Mouse (Mus musculus): ENCODE results near the gene Alad. TPM values are rescaled to one million over a fixed set of nuclear protein-coding genes. Genes with fewer than 3 reads are reported as not detected.
A peak's percentile ranks its signal among the peaks of the same experiment; 100 is the strongest.

Gene Alad
- polyA plus RNA-seq, 1 experiment from 2014 or later, result 90.8 TPM

GRCm38 (mm10) chr4:62501534-62501933 is 18.2 kb downstream of the Alad start:
- peak overlapping the region; percentile 70 for H3K4me2 ChIP-seq
- H3K27ac ChIP-seq (ENCODE audit: low read depth, low read length), result no peak overlapping the region
- DNase-seq (ENCODE audit: low spot score, missing footprints) (no peak), ATAC-seq (ENCODE audit: low FRiP score) (peak; percentile 31; the same call in 1 of the 2 replicates)
- peak overlapping the region; percentile 77 for H3K9ac ChIP-seq (ENCODE audit: low read length)
- 4% methylated on average over 7 of the region's 7 CpGs for WGBS
- peaks cover 4% of the 10 kb centered on the region; the same call in 1 of the 2 replicates for H3K4me1 ChIP-seq (ENCODE audit: control insufficient read depth, insufficient read depth, low read length)
- H3K4me3 ChIP-seq (ENCODE audit: low read depth, low read length), result peak overlapping the region; percentile 74
- H3K36me3 ChIP-seq (ENCODE audit: control insufficient read depth, insufficient read depth, low read length), result peaks cover 4% of the 10 kb centered on the region; the same call in 1 of the 2 replicates
- H3K27me3 ChIP-seq (ENCODE audit: control insufficient read depth, insufficient read depth, low read length), result no peaks in the 10 kb centered on the region
- H3K9me3 ChIP-seq (ENCODE audit: control insufficient read depth, low read length), result no peaks in the 10 kb centered on the region

- H3K36me3 ChIP-seq (ENCODE audit: control insufficient read depth, insufficient read depth, low read length), result peaks cover 4% of the 10 kb centered on the region; the same call in 1 of the 2 replicates
- H3K9me3 ChIP-seq (ENCODE audit: control insufficient read depth, low read length), result no peaks in the 10 kb centered on the region
- no peak overlapping the region for H3K4me3 ChIP-seq (ENCODE audit: low read depth, low read length)
- DNase-seq (ENCODE audit: low spot score, missing footprints) (no peak), ATAC-seq (ENCODE audit: low FRiP score) (no peak)
- no peak overlapping the region for H3K4me2 ChIP-seq
- peaks cover 4% of the 10 kb centered on the region; the same call in 1 of the 2 replicates for H3K4me1 ChIP-seq (ENCODE audit: control insufficient read depth, insufficient read depth, low read length)
- no peak overlapping the region for H3K27ac ChIP-seq (ENCODE audit: low read depth, low read length)
- H3K27me3 ChIP-seq (ENCODE audit: control insufficient read depth, insufficient read depth, low read length), result no peaks in the 10 kb centered on the region
- 87% methylated on average over 4 of the region's 4 CpGs for WGBS
- H3K9ac ChIP-seq (ENCODE audit: low read length), result no peak overlapping the region
These were observed 18.9 kb downstream of the Alad start for GRCm38 (mm10) chr4:62500799-62501198.

GRCm38 (mm10) chr4:62496815-62497214 is 22.9 kb downstream of the Alad start:
- no peak overlapping the region for H3K4me3 ChIP-seq (ENCODE audit: low read depth, low read length)
- 85% methylated on average over 8 of the region's 8 CpGs for WGBS
- no peak overlapping the region for H3K27ac ChIP-seq (ENCODE audit: low read depth, low read length)
- peaks cover 4% of the 10 kb centered on the region; the same call in 1 of the 2 replicates for H3K36me3 ChIP-seq (ENCODE audit: control insufficient read depth, insufficient read depth, low read length)
- H3K4me2 ChIP-seq, result no peak overlapping the region
- peaks cover 4% of the 10 kb centered on the region; the same call in 1 of the 2 replicates for H3K4me1 ChIP-seq (ENCODE audit: control insufficient read depth, insufficient read depth, low read length)
- no peaks in the 10 kb centered on the region for H3K9me3 ChIP-seq (ENCODE audit: control insufficient read depth, low read length)
- no peaks in the 10 kb centered on the region for H3K27me3 ChIP-seq (ENCODE audit: control insufficient read depth, insufficient read depth, low read length)
- no peak for DNase-seq (ENCODE audit: low spot score, missing footprints)
- H3K9ac ChIP-seq (ENCODE audit: low read length), result no peak overlapping the region
- ATAC-seq (ENCODE audit: low FRiP score), result no peak

- no peak for ATAC-seq (ENCODE audit: low FRiP score)
- WGBS, result 85% methylated on average over 8 of the region's 8 CpGs
- H3K36me3 ChIP-seq (ENCODE audit: control insufficient read depth, insufficient read depth, low read length), result peaks cover 4% of the 10 kb centered on the region; the same call in 1 of the 2 replicates
These were observed 23.8 kb downstream of the Alad start for GRCm38 (mm10) chr4:62495946-62496345.

GRCm38 (mm10) chr4:62494230-62494629 is 25.5 kb downstream of the Alad start:
- ATAC-seq (ENCODE audit: low FRiP score) (no peak), DNase-seq (ENCODE audit: low spot score, missing footprints) (no peak)
- Histone ChIP-seq H3K4me2 (no peak overlapping the region), H3K9ac (ENCODE audit: low read length) (no peak overlapping the region), H3K4me3 (ENCODE audit: low read depth, low read length) (no peak overlapping the region), H3K4me1 (ENCODE audit: control insufficient read depth, insufficient read depth, low read length) (no peaks in the 10 kb centered on the region), H3K9me3 (ENCODE audit: control insufficient read depth, low read length) (no peaks in the 10 kb centered on the region), H3K27ac (ENCODE audit: low read depth, low read length) (no peak overlapping the region), H3K27me3 (ENCODE audit: control insufficient read depth, insufficient read depth, low read length) (no peaks in the 10 kb centered on the region), H3K36me3 (ENCODE audit: control insufficient read depth, insufficient read depth, low read length) (no peaks in the 10 kb centered on the region)
- 73% methylated on average over 9 of the region's 9 CpGs for WGBS

More at GRCm38 (mm10) chr4:62495946-62496345, 23.8 kb downstream of the Alad start:
- Histone ChIP-seq H3K4me2 (no peak overlapping the region), H3K27me3 (ENCODE audit: control insufficient read depth, insufficient read depth, low read length) (no peaks in the 10 kb centered on the region), H3K27ac (ENCODE audit: low read depth, low read length) (no peak overlapping the region), H3K4me1 (ENCODE audit: control insufficient read depth, insufficient read depth, low read length) (no peaks in the 10 kb centered on the region), H3K4me3 (ENCODE audit: low read depth, low read length) (no peak overlapping the region), H3K9me3 (ENCODE audit: control insufficient read depth, low read length) (no peaks in the 10 kb centered on the region), H3K9ac (ENCODE audit: low read length) (no peak overlapping the region)
- DNase-seq (ENCODE audit: low spot score, missing footprints), result no peak

GRCm38 (mm10) chr4:62492682-62493081 is 27.0 kb downstream of the Alad start:
- ATAC-seq (ENCODE audit: low FRiP score) (no peak), DNase-seq (ENCODE audit: low spot score, missing footprints) (no peak)
- no peak overlapping the region for H3K9ac ChIP-seq (ENCODE audit: low read length)
- H3K36me3 ChIP-seq (ENCODE audit: control insufficient read depth, insufficient read depth, low read length), result no peaks in the 10 kb centered on the region
- no peak overlapping the region for H3K4me2 ChIP-seq
- 90% methylated on average over 2 of the region's 2 CpGs for WGBS
- H3K27ac ChIP-seq (ENCODE audit: low read depth, low read length), result no peak overlapping the region
- H3K9me3 ChIP-seq (ENCODE audit: control insufficient read depth, low read length), result no peaks in the 10 kb centered on the region
- H3K4me1 ChIP-seq (ENCODE audit: control insufficient read depth, insufficient read depth, low read length), result no peaks in the 10 kb centered on the region
- H3K4me3 ChIP-seq (ENCODE audit: low read depth, low read length), result no peak overlapping the region
- H3K27me3 ChIP-seq (ENCODE audit: control insufficient read depth, insufficient read depth, low read length), result no peaks in the 10 kb centered on the region

DNA sequence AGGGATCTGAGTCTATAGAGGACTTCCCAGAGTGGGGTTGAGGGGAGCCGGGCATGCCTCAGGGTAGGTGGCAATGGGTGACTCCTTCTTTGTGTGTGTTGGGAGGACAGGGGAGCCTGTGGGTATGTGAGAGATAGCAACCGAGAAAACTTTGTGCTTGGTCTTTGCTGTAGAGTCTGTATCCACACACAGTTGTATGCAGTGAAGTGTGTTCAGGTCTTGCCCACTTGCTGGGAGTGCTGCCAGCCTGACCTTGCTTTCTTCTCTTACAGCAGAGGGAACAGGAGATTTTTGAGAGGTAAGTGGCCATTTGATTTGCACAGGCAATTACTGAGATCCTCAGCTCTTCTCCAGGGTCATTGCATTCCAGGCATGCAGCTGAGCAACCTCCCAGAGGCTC is 31.8 kb downstream of the Alad start:
- no peaks in the 10 kb centered on the region for H3K27me3 ChIP-seq (ENCODE audit: control insufficient read depth, insufficient read depth, low read length)
- no peak overlapping the region for H3K9ac ChIP-seq (ENCODE audit: low read length)
- H3K36me3 ChIP-seq (ENCODE audit: control insufficient read depth, insufficient read depth, low read length), result no peaks in the 10 kb centered on the region
- WGBS, result 92% methylated on average over 2 of the region's 2 CpGs
- H3K4me1 ChIP-seq (ENCODE audit: control insufficient read depth, insufficient read depth, low read length), result no peaks in the 10 kb centered on the region
- ATAC-seq (ENCODE audit: low FRiP score) (no peak), DNase-seq (ENCODE audit: low spot score, missing footprints) (no peak)
- H3K4me3 ChIP-seq (ENCODE audit: low read depth, low read length), result no peak overlapping the region
- H3K27ac ChIP-seq (ENCODE audit: low read depth, low read length), result no peak overlapping the region
- H3K9me3 ChIP-seq (ENCODE audit: control insufficient read depth, low read length), result no peaks in the 10 kb centered on the region
- H3K4me2 ChIP-seq, result no peak overlapping the region

GRCm38 (mm10) chr4:62487172-62487571 is 32.5 kb downstream of the Alad start:
- ATAC-seq (ENCODE audit: low FRiP score) (no peak), DNase-seq (ENCODE audit: low spot score, missing footprints) (no peak)
- H3K9ac ChIP-seq (ENCODE audit: low read length), result no peak overlapping the region

DNA sequence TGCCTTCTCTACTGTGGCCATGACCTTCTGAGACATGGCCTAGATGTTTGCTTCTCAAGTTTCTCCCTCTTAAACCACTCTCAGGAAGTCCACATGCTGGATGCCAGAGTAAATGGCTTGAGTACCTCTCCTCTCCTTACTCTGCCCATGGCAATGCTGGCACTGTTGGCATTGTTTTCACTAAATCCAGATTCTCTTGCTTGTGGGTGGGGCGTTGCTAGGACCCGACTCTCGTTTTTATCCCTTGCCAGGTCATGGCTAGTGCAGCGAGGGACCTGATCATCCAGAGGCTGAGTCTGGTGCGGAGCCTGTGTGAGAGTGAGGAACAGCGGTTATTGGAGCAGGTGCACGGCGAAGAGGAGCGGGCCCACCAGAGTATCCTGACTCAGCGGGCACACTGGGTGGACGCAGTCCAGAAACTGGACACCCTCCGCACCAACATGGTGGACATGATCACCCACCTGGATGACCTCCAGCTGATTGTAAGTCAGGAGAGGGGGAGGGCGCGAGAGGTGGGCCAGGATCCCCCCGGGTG is 33.5 kb downstream of the Alad start:
- Histone ChIP-seq H3K4me2 (no peak overlapping the region), H3K36me3 (ENCODE audit: control insufficient read depth, insufficient read depth, low read length) (no peaks in the 10 kb centered on the region), H3K9ac (ENCODE audit: low read length) (no peak overlapping the region), H3K4me3 (ENCODE audit: low read depth, low read length) (no peak overlapping the region), H3K27me3 (ENCODE audit: control insufficient read depth, insufficient read depth, low read length) (no peaks in the 10 kb centered on the region), H3K4me1 (ENCODE audit: control insufficient read depth, insufficient read depth, low read length) (no peaks in the 10 kb centered on the region), H3K27ac (ENCODE audit: low read depth, low read length) (no peak overlapping the region), H3K9me3 (ENCODE audit: control insufficient read depth, low read length) (no peaks in the 10 kb centered on the region)
- WGBS, result 89% methylated on average over 15 of the region's 15 CpGs
- ATAC-seq (ENCODE audit: low FRiP score), result no peak; the same call in 1 of the 2 replicates
- DNase-seq (ENCODE audit: low spot score, missing footprints), result no peak

More at GRCm38 (mm10) chr4:62487172-62487571, 32.5 kb downstream of the Alad start:
- no peak overlapping the region for H3K27ac ChIP-seq (ENCODE audit: low read depth, low read length)
- H3K9me3 ChIP-seq (ENCODE audit: control insufficient read depth, low read length), result no peaks in the 10 kb centered on the region
- 93% methylated on average over 5 of the region's 5 CpGs for WGBS
- no peak overlapping the region for H3K4me3 ChIP-seq (ENCODE audit: low read depth, low read length)
- H3K27me3 ChIP-seq (ENCODE audit: control insufficient read depth, insufficient read depth, low read length), result no peaks in the 10 kb centered on the region
- no peaks in the 10 kb centered on the region for H3K4me1 ChIP-seq (ENCODE audit: control insufficient read depth, insufficient read depth, low read length)
- H3K4me2 ChIP-seq, result no peak overlapping the region
- no peaks in the 10 kb centered on the region for H3K36me3 ChIP-seq (ENCODE audit: control insufficient read depth, insufficient read depth, low read length)

All from midbrain, embryonic 11.5 days (tissue).